17 mouse cellular contexts compared by ENCODE assay signal in the genomic region with DNA sequence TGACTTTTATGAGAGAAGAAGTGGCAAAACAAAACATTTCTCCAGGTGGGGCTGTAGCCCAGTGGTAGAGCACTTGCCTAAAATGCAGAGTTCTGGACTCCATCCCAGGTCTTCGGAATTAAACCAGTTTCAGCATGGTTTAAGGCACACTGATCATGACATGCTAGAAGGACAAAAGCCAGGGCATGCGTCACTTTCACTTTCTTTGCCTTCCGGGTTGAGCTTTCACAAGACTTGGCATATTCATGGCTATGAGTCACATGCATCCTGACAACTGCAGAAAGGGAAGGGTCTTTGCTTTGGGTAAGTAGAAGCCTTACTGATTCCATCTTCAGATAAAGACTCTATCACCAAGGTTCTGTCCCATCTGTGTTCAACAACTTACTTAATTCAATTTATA. TPM values are rescaled to one million over a fixed set of nuclear protein-coding genes. Genes with fewer than 3 reads are reported as not detected.
DNase-seq lines count a peak whose midpoint lies in the region; ATAC-seq and TF ChIP-seq lines count a peak whose summit lies in the region.
"Had no signal": no experiment of that assay in that cellular context is flagged by ENCODE, and none has a peak within 500 bp of the region (broad histone marks: within the 10 kb centered on the region; RNA-seq: fewer than 3 reads in every experiment).

No protein-coding gene starts in this region.

- DNase-seq in heart, adult 18-20 months = peak; percentile 47 to 65
- DNase-seq in MN1 (ENCODE audit: low spot score) = peak; percentile 80
- DNase-seq in lung, postnatal 36 days = peak; percentile 52
- no peak for DNase-seq in embryo, embryonic 10.5 days (ENCODE audit: low spot score)
- no peak for DNase-seq in layer of hippocampus, postnatal 14 days (ENCODE audit: low spot score in 2 of 2)
- DNase-seq: cerebellum, postnatal 10 days; kidney, postnatal 25 days; right cerebral cortex, postnatal 4 days had no signal

- H3K4me3 ChIP-seq in heart, embryonic 11.5 days (ENCODE audit: low read depth, low read length) = no peak overlapping the region
- peak overlapping the region; percentile 38 for H3K4me3 ChIP-seq in bone marrow macrophage, adult 2 months (ENCODE audit: insufficient read depth, low read length)
- H3K4me3 ChIP-seq: left cerebral cortex, adult 2 months had no signal

- no peaks in the 10 kb centered on the region for H3K4me1 ChIP-seq in heart, embryonic 11.5 days (ENCODE audit: control insufficient read depth, insufficient read depth, low read length)
- peaks cover 20% of the 10 kb centered on the region for H3K4me1 ChIP-seq in bone marrow macrophage, adult 2 months (ENCODE audit: control insufficient read depth, insufficient read depth, low read length)

- no peaks in the 10 kb centered on the region for H3K36me3 ChIP-seq in heart, embryonic 11.5 days (ENCODE audit: control insufficient read depth, insufficient read depth, low read length)

- no peak for ATAC-seq in heart, embryonic 11.5 days (replicated peaks; ENCODE audit: insufficient number of reproducible peaks, low FRiP score, low TSS enrichment)
- ATAC-seq in monocyte, adult 5-6 weeks (replicated peaks; ENCODE audit: insufficient number of reproducible peaks, low FRiP score, low TSS enrichment, poor library complexity, severe bottlenecking) = no peak
- ATAC-seq: hindbrain, postnatal 0 days had no signal

- 75% methylated on average over 3 of the region's 3 CpGs for WGBS in heart, embryonic 11.5 days (ENCODE audit: insufficient replicate concordance)

- TF ChIP-seq CTCF in bone marrow macrophage, adult 2 months (IDR thresholded peaks at IDR 0.05; ENCODE audit: low read depth, low read length) = no peak

- no peaks in the 10 kb centered on the region for H3K27me3 ChIP-seq in heart, embryonic 11.5 days (ENCODE audit: control insufficient read depth, insufficient read depth, low read length)
- H3K27me3 ChIP-seq: CH12.LX had no signal

- no peaks in the 10 kb centered on the region for H3K9me3 ChIP-seq in heart, embryonic 11.5 days (replicated peaks; ENCODE audit: control insufficient read depth, low read length)

- H3K27ac ChIP-seq in heart, embryonic 11.5 days (ENCODE audit: low read depth, low read length) = no peak overlapping the region
- peak overlapping the region; percentile 58 for H3K27ac ChIP-seq in bone marrow macrophage, adult 2 months (ENCODE audit: insufficient read depth, low read depth, low read length)
- H3K27ac ChIP-seq: hindbrain, postnatal 0 days; left cerebral cortex, adult 2 months had no signal

- no peak overlapping the region for H3K4me2 ChIP-seq in heart, embryonic 11.5 days
- H3K4me2 ChIP-seq: liver, embryonic 11.5 days had no signal

- TF ChIP-seq POLR2A in bone marrow macrophage, adult 2 months (IDR thresholded peaks at IDR 0.05; ENCODE audit: borderline replicate concordance, low read depth, low read length) = no peak

- H3K9ac ChIP-seq in heart, embryonic 11.5 days (ENCODE audit: low read depth, low read length) = no peak overlapping the region

RNA-seq across cellular contexts. Expression of a gene that starts 3.9 kb away (rescaled TPM):
- 1 to 10 TPM; 2.5 to 2.7 TPM for total RNA-seq in heart, adult 18-20 months (2021)
- polyA plus RNA-seq in heart, embryonic 11.5 days (2014; fragmentation: Nextera tagmentation; extraction: Ambion mirVana) = 4.8 and 5.4 TPM in 2 replicates
- polyA plus RNA-seq in bone marrow macrophage, adult 2 months (2012; ENCODE audit: insufficient read depth, insufficient read length, missing spikeins) = 2.1 and 3.1 TPM in 2 replicates
- total RNA-seq in monocyte, adult 5-6 weeks (2017) = 1.5 to 3.0 TPM (median 2.8 TPM) in 3 replicates
- total RNA-seq in layer of hippocampus, postnatal 14 days (2021) = 1 to 10 TPM; 3.3 to 3.5 TPM

RNA-seq across cellular contexts. Expression of a gene that starts 15.3 kb away (rescaled TPM):
- total RNA-seq in heart, adult 18-20 months (2021) = not detected
- polyA plus RNA-seq in heart, embryonic 11.5 days (2014; fragmentation: Nextera tagmentation; extraction: Ambion mirVana) = 0.10 TPM in 1 of 2 replicates, not detected in the other
- not detected in 2 replicates for polyA plus RNA-seq in bone marrow macrophage, adult 2 months (2012; ENCODE audit: insufficient read depth, insufficient read length, missing spikeins)
- total RNA-seq in monocyte, adult 5-6 weeks (2017) = not detected in 3 replicates
- total RNA-seq in layer of hippocampus, postnatal 14 days (2021) = under 1 TPM in 1 of 2 experiments, not detected in 1; 0.12 TPM
- total RNA-seq: hindbrain, postnatal 0 days had no signal
- polyA plus RNA-seq: embryonic facial prominence, embryonic 14.5 days; heart, embryonic 14.5 days; hindbrain, postnatal 0 days; liver, embryonic 11.5 days had no signal

RNA-seq across cellular contexts. Expression of a gene that starts 48.1 kb away (rescaled TPM):
- not detected for total RNA-seq in heart, adult 18-20 months (2021)
- polyA plus RNA-seq in heart, embryonic 11.5 days (2014; fragmentation: Nextera tagmentation; extraction: Ambion mirVana) = not detected in 2 replicates
- polyA plus RNA-seq in bone marrow macrophage, adult 2 months (2012; ENCODE audit: insufficient read depth, insufficient read length, missing spikeins) = not detected in 2 replicates
- not detected in 3 replicates for total RNA-seq in monocyte, adult 5-6 weeks (2017)
- total RNA-seq in layer of hippocampus, postnatal 14 days (2021) = not detected
- total RNA-seq: CH12.LX; hindbrain, postnatal 0 days; left cerebral cortex, adult 2 months had no signal
- polyA plus RNA-seq: embryonic facial prominence, embryonic 14.5 days; heart, embryonic 14.5 days; hindbrain, postnatal 0 days; liver, embryonic 11.5 days had no signal

Comparison
In these comparisons a context has a peak if more than half of its experiments do, and no peak if none do; other contexts are left out.
1. DNase-seq: peak in heart, adult 18-20 months (2 of 2), MN1 (single experiment) and lung, postnatal 36 days (single experiment); none in embryo, embryonic 10.5 days (single experiment) and layer of hippocampus, postnatal 14 days (0 of 2).